Comparison of ENCODE assay signal across 7 mouse cellular contexts in genomic region chr9:14841878-14842761, GRCm38 (mm10). TPM values are rescaled to one million over a fixed set of nuclear protein-coding genes. Genes with fewer than 3 reads are reported as not detected.
A peak's percentile ranks its signal among the peaks of the same experiment; 100 is the strongest.
DNase-seq lines count a peak whose midpoint lies in the region; ATAC-seq lines count a peak whose summit lies in the region.

No protein-coding gene starts in this region.

- DNase-seq in layer of hippocampus, adult 9-11 months = peak; percentile 40
- no peak for DNase-seq in layer of hippocampus, adult 8-10 months (ENCODE audit: low spot score in 2 of 2)
- peak; percentile 68 for DNase-seq in fat pad, adult 2 months (ENCODE audit: extremely low read depth, low read depth, low spot score)
- peak; percentile 33 for DNase-seq in heart, postnatal 4 days
- DNase-seq in left cerebral cortex, adult 11 months (ENCODE audit: low spot score) = no peak
- DNase-seq in layer of hippocampus, postnatal 25 days (ENCODE audit: extremely low spot score in 1 of 2, low spot score in 1 of 2) = no peak

- peak; percentile 97 for ATAC-seq in megakaryocyte progenitor cell, adult 5-6 weeks (replicated peaks; ENCODE audit: poor library complexity)

RNA-seq across cellular contexts. Expression of gene Gpr83, which starts 17.9 kb away (rescaled TPM):
- total RNA-seq in layer of hippocampus, adult 8-10 months (2022) = 10 to 100 TPM; 11.8 to 14.9 (median 13.7) TPM
- total RNA-seq in heart, postnatal 4 days (2021) = not detected
- not detected in 2 replicates for total RNA-seq in megakaryocyte progenitor cell, adult 5-6 weeks (2015)
- total RNA-seq in megakaryocyte progenitor cell, adult 5-6 weeks (2017) = not detected in 2 replicates
- total RNA-seq in layer of hippocampus, postnatal 25 days (2021) = 10 to 100 TPM; 13.8 to 13.9 TPM

RNA-seq across cellular contexts. Expression of gene Ankrd49, which starts 57.5 kb away (rescaled TPM):
- 10 to 100 TPM; 11.9 to 17.2 (median 13.0) TPM for total RNA-seq in layer of hippocampus, adult 8-10 months (2022)
- total RNA-seq in heart, postnatal 4 days (2021) = 10 to 100 TPM; 11.3 to 12.7 TPM
- 71.1 and 80.4 TPM in 2 replicates for total RNA-seq in megakaryocyte progenitor cell, adult 5-6 weeks (2015)
- 66.5 and 80.6 TPM in 2 replicates for total RNA-seq in megakaryocyte progenitor cell, adult 5-6 weeks (2017)
- total RNA-seq in layer of hippocampus, postnatal 25 days (2021) = 10 to 100 TPM; 13.2 to 16.4 TPM

RNA-seq across cellular contexts. Expression of gene Mre11a, which starts 57.7 kb away (rescaled TPM):
- total RNA-seq in layer of hippocampus, adult 8-10 months (2022) = 10 to 100 TPM; 12.2 to 21.4 (median 15.8) TPM
- total RNA-seq in heart, postnatal 4 days (2021) = 10 to 100 TPM; 16.6 to 21.9 TPM
- 21.6 and 27.4 TPM in 2 replicates for total RNA-seq in megakaryocyte progenitor cell, adult 5-6 weeks (2015)
- 68.7 and 95.2 TPM in 2 replicates for total RNA-seq in megakaryocyte progenitor cell, adult 5-6 weeks (2017)
- total RNA-seq in layer of hippocampus, postnatal 25 days (2021) = 10 to 100 TPM in 1 of 2 experiments, 1 to 10 TPM in 1; 9.8 to 10.9 TPM

Comparison
In these comparisons a context has a peak if more than half of its experiments do, and no peak if none do; other contexts are left out.
1. DNase-seq: peak in layer of hippocampus, adult 9-11 months (single experiment), fat pad, adult 2 months (single experiment) and heart, postnatal 4 days (single experiment); none in layer of hippocampus, adult 8-10 months (0 of 2), left cerebral cortex, adult 11 months (single experiment) and layer of hippocampus, postnatal 25 days (0 of 2).
2. RNA of gene Gpr83, which starts 17.9 kb away (total RNA-seq): 11.8 to 14.9 TPM in layer of hippocampus, adult 8-10 months and 13.8 to 13.9 TPM in layer of hippocampus, postnatal 25 days; not detected in heart, postnatal 4 days and not detected in megakaryocyte progenitor cell, adult 5-6 weeks; every median in the first group is over 10 times any median in the second.